Comparison of ENCODE assay signal across 12 mouse cellular contexts in the genomic region with DNA sequence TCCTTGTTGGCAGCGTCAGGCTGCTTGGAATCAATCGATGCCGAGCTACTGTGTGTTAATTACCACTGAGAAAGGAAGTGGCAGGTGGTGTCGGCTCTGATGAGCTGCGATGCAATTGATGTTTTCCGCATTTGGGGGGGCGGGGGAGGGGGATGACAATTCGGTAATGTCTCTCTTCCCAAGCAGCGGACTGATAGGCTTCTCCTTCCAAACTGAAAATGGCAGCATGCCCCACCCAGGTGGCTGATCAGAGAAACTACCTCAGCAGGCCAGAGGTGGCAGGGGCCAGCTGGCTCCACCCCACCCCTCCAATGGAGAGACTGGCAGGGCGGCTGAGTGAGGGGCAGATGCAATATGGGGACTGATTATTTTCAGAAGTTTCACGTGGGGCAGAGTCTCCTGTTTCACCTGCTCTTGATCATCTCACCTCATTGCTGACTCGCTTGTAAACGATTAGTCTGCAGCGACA. TPM values are rescaled to one million over a fixed set of nuclear protein-coding genes. Genes with fewer than 3 reads are reported as not detected.
DNase-seq lines count a peak whose midpoint lies in the region; ATAC-seq and TF ChIP-seq lines count a peak whose summit lies in the region.
"Had no signal": no experiment of that assay in that cellular context is flagged by ENCODE, and none has a peak within 500 bp of the region (broad histone marks: within the 10 kb centered on the region; RNA-seq: fewer than 3 reads in every experiment).

No protein-coding gene starts in this region.

- WGBS in kidney, embryonic 15.5 days = 13% methylated on average over 14 of the region's 14 CpGs
- WGBS in hindbrain, embryonic 15.5 days = 13% methylated on average over 14 of the region's 14 CpGs
- 19% methylated on average over 14 of the region's 14 CpGs for WGBS in thymus, adult 2 months

- H3ac ChIP-seq in myocyte (ENCODE audit: control insufficient read depth, insufficient read length) = no peak overlapping the region

- no peak overlapping the region for H3K4me3 ChIP-seq in kidney, embryonic 15.5 days (replicated peaks)
- no peak overlapping the region for H3K4me3 ChIP-seq in hindbrain, embryonic 15.5 days
- no peak overlapping the region for H3K4me3 ChIP-seq in myocyte
- H3K4me3 ChIP-seq in thymus, adult 2 months (ENCODE audit: control insufficient read depth, insufficient read depth, low read length) = no peak overlapping the region

- no peak overlapping the region for H3K9ac ChIP-seq in kidney, embryonic 15.5 days
- H3K9ac ChIP-seq in hindbrain, embryonic 15.5 days = no peak overlapping the region

- no peaks in the 10 kb centered on the region for H3K27me3 ChIP-seq in kidney, embryonic 15.5 days
- no peaks in the 10 kb centered on the region for H3K27me3 ChIP-seq in hindbrain, embryonic 15.5 days
- no peaks in the 10 kb centered on the region for H3K27me3 ChIP-seq in myocyte (ENCODE audit: control insufficient read depth, insufficient read depth, insufficient read length)
- no peaks in the 10 kb centered on the region for H3K27me3 ChIP-seq in thymus, adult 2 months (ENCODE audit: control insufficient read depth, insufficient read depth, low read length)

- no peaks in the 10 kb centered on the region for H3K9me3 ChIP-seq in kidney, embryonic 15.5 days (replicated peaks)
- H3K9me3 ChIP-seq in hindbrain, embryonic 15.5 days = no peaks in the 10 kb centered on the region

- peaks cover 47% of the 10 kb centered on the region for H3K4me1 ChIP-seq in kidney, embryonic 15.5 days
- peaks cover 17% of the 10 kb centered on the region for H3K4me1 ChIP-seq in hindbrain, embryonic 15.5 days (replicated peaks)
- H3K4me1 ChIP-seq in thymus, adult 2 months (replicated peaks; ENCODE audit: control insufficient read depth, insufficient read depth, low read length) = peaks cover 11% of the 10 kb centered on the region

- no peak for ATAC-seq in kidney, embryonic 15.5 days (replicated peaks; ENCODE audit: low FRiP score)
- 0 out of 2 replicates have a peak, but pooled peaks have one; percentile 32 for ATAC-seq in hindbrain, embryonic 15.5 days (ENCODE audit: low FRiP score, low read depth)

- no peak for DNase-seq in kidney, postnatal 36 days
- peak; percentile 33 for DNase-seq in embryo, embryonic 10.5 days (ENCODE audit: low spot score)
- no peak for DNase-seq in gastrocnemius, postnatal 10 days
- DNase-seq in frontal cortex, postnatal 25 days (ENCODE audit: low spot score in 2 of 2) = no peak
- no peak for DNase-seq in thymus, adult 2 months
- DNase-seq: cerebellum, adult 8-10 months; heart, postnatal 14 days; lung, adult 18-20 months had no signal

- H3K36me3 ChIP-seq in kidney, embryonic 15.5 days = no peaks in the 10 kb centered on the region
- H3K36me3 ChIP-seq in hindbrain, embryonic 15.5 days = no peaks in the 10 kb centered on the region
- no peaks in the 10 kb centered on the region for H3K36me3 ChIP-seq in myocyte (ENCODE audit: control insufficient read depth, insufficient read depth)
- no peaks in the 10 kb centered on the region for H3K36me3 ChIP-seq in thymus, adult 2 months (ENCODE audit: control insufficient read depth, insufficient read depth, low read length)

- H3K27ac ChIP-seq in kidney, embryonic 15.5 days = peak overlapping the region; percentile 79
- H3K27ac ChIP-seq in hindbrain, embryonic 15.5 days (replicated peaks) = peak overlapping the region; percentile 54; the same call in 1 of the 2 replicates
- no peak overlapping the region for H3K27ac ChIP-seq in thymus, adult 2 months (ENCODE audit: control insufficient read depth, insufficient read depth, low read length)

- H3K4me2 ChIP-seq in kidney, embryonic 15.5 days = peak overlapping the region; percentile 35
- peak overlapping the region; percentile 40 for H3K4me2 ChIP-seq in hindbrain, embryonic 15.5 days
- H3K4me2 ChIP-seq in myocyte (ENCODE audit: low read depth) = peak overlapping the region; percentile 49

- TF ChIP-seq POLR2A in myocyte (IDR thresholded peaks at IDR 0.05; ENCODE audit: insufficient read length, low read depth) = no peak
- TF ChIP-seq POLR2A in thymus, adult 2 months (IDR thresholded peaks at IDR 0.05; ENCODE audit: control insufficient read depth, extremely low read depth, insufficient read depth, low read length, poor library complexity) = no peak

- H3K79me2 ChIP-seq in myocyte (ENCODE audit: control insufficient read depth, insufficient read depth) = no peaks in the 10 kb centered on the region

- no peak for TF ChIP-seq CTCF in thymus, adult 2 months (IDR thresholded peaks at IDR 0.05; ENCODE audit: borderline replicate concordance, control insufficient read depth, extremely low read depth, insufficient read depth, low read length, poor library complexity)

TF ChIP-seq in myocyte, 11 proteins besides CTCF, POLR2A, EP300 and RAD21:
- TF ChIP-seq E2F4 (IDR thresholded peaks at IDR 0.05; ENCODE audit: insufficient read depth) (no peak), MYOG (IDR thresholded peaks at IDR 0.05; ENCODE audit: control insufficient read depth in 1 of 3, insufficient read depth in 1 of 3, insufficient read length in 2 of 3, low read depth in 2 of 3) (no peak), MAX (IDR thresholded peaks at IDR 0.05; ENCODE audit: low read depth) (no peak), SRF (IDR thresholded peaks at IDR 0.05; ENCODE audit: control insufficient read depth, insufficient read length, low read depth) (no peak), REST (IDR thresholded peaks at IDR 0.05; ENCODE audit: insufficient read depth, insufficient read length) (no peak), CEBPB (IDR thresholded peaks at IDR 0.05; ENCODE audit: insufficient read depth, poor library complexity, severe bottlenecking) (no peak), USF1 (IDR thresholded peaks at IDR 0.05; ENCODE audit: low read depth) (no peak), POLR2AphosphoS2 (IDR thresholded peaks at IDR 0.05; ENCODE audit: insufficient read length, low read depth) (no peak), TCF12 (IDR thresholded peaks at IDR 0.05; ENCODE audit: insufficient read depth, poor library complexity, severe bottlenecking) (no peak), TCF3 (IDR thresholded peaks at IDR 0.05; ENCODE audit: insufficient read length, low read depth) (no peak), MYOD1 (IDR thresholded peaks at IDR 0.05; ENCODE audit: control insufficient read depth in 1 of 3, insufficient read length in 2 of 3, low read depth in 2 of 3) (no peak)

RNA-seq across cellular contexts. Expression of a gene that starts 11.2 kb away (rescaled TPM):
- polyA plus RNA-seq in kidney, embryonic 15.5 days (2015; fragmentation: Nextera tagmentation; extraction: Ambion mirVana) = 103 and 107 TPM in 2 replicates
- polyA plus RNA-seq in hindbrain, embryonic 15.5 days (2015; fragmentation: Nextera tagmentation; extraction: Ambion mirVana) = 25.4 and 27.7 TPM in 2 replicates
- 78.3 TPM for polyA plus RNA-seq in myocyte (2012; fragmentation: generic; extraction: Trizol)
- total RNA-seq in gastrocnemius, postnatal 10 days (2021) = 10 to 100 TPM; 49.1 to 53.7 TPM
- polyA plus RNA-seq in thymus, adult 2 months (2012; rRNA removed) = 6.1 and 6.6 TPM in 2 replicates
- total RNA-seq: MEL had no signal
